In the genomic region with DNA sequence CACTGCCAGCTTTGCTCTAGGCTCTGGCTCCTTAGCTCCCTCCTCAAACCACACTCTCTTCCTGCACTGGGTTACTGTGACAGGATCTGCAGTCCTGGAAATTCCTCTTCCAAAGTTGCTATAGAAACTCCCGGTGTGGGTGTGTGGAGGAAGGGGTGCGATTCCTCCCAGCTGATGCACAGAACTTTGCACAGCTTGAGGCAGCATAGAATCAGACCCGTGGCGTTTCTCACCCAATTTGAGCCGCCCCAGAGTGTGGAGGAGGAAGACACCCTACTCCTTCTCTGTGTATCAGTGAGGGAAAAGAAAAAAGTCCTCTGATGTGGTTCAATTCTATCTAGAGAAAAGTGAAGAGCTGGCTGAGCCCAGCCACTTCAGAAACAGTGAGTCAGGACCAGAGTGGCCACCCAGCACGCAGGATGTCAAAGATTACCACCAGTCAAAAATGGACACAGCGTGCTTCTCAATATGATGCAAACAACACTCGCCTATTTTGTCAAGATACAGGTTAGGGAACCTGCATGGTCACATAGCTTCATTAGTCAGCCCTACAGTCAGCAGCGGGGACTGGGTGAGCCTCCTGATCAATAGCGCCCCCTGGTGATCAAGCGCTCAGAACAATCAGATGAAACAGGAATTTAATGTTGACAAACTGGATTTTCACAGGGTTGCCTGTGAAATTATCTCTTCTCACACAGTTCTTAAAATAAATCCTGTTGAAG, we compare ENCODE assay signal across 8 mouse cellular contexts.
A peak's percentile ranks its signal among the peaks of the same experiment; 100 is the strongest.
DNase-seq lines count a peak whose midpoint lies in the region; ATAC-seq and TF ChIP-seq lines count a peak whose summit lies in the region.

No protein-coding gene starts in this region.

- H3K36me3 ChIP-seq in neural tube, embryonic 15.5 days, result no peaks in the 10 kb centered on the region
- no peaks in the 10 kb centered on the region for H3K36me3 ChIP-seq in forebrain, embryonic 16.5 days (ENCODE audit: control insufficient read depth, insufficient read depth)

- no peak overlapping the region for H3K4me3 ChIP-seq in neural tube, embryonic 15.5 days (replicated peaks)
- H3K4me3 ChIP-seq in forebrain, embryonic 16.5 days (replicated peaks; ENCODE audit: low read length), result no peak overlapping the region
- no peak overlapping the region for H3K4me3 ChIP-seq in layer of hippocampus, adult 2 months

- H3K27me3 ChIP-seq in neural tube, embryonic 15.5 days (replicated peaks), result no peaks in the 10 kb centered on the region
- no peaks in the 10 kb centered on the region for H3K27me3 ChIP-seq in forebrain, embryonic 16.5 days (replicated peaks; ENCODE audit: control insufficient read depth, insufficient read depth, low read length)

- H3K4me2 ChIP-seq in neural tube, embryonic 15.5 days, result no peak overlapping the region
- H3K4me2 ChIP-seq in forebrain, embryonic 16.5 days (ENCODE audit: low read length), result no peak overlapping the region

- peak; percentile 87 for TF ChIP-seq CTCF in layer of hippocampus, adult 2 months (conservative IDR thresholded peaks at IDR 0.05)

- H3K9me3 ChIP-seq in neural tube, embryonic 15.5 days (replicated peaks), result no peaks in the 10 kb centered on the region
- no peaks in the 10 kb centered on the region for H3K9me3 ChIP-seq in forebrain, embryonic 16.5 days (ENCODE audit: control insufficient read depth, low read length)

- 36% methylated on average over 11 of the region's 11 CpGs for WGBS in neural tube, embryonic 15.5 days
- 36% methylated on average over 11 of the region's 11 CpGs for WGBS in forebrain, embryonic 16.5 days

- H3K9ac ChIP-seq in neural tube, embryonic 15.5 days (replicated peaks), result no peak overlapping the region
- H3K9ac ChIP-seq in forebrain, embryonic 16.5 days (replicated peaks; ENCODE audit: low read depth, low read length), result no peak overlapping the region

- no peak for ATAC-seq in neural tube, embryonic 15.5 days (ENCODE audit: low FRiP score)
- ATAC-seq in forebrain, embryonic 16.5 days, result peak; percentile 59; the same call in 1 of the 2 replicates
- ATAC-seq in erythroblast, adult 5-6 weeks (replicated peaks; ENCODE audit: low FRiP score, poor library complexity, severe bottlenecking), result no peak

- H3K4me1 ChIP-seq in neural tube, embryonic 15.5 days, result no peaks in the 10 kb centered on the region
- H3K4me1 ChIP-seq in forebrain, embryonic 16.5 days (replicated peaks; ENCODE audit: control insufficient read depth, insufficient read depth, low read length), result no peaks in the 10 kb centered on the region

- peak; percentile 46 for DNase-seq in neural tube, embryonic 10.5 days (ENCODE audit: extremely low spot score, low spot score)
- DNase-seq in c-Kit-positive CD71-negative TER-119-negative erythroid progenitor cells, embryonic 14.5 days (ENCODE audit: low read depth), result peak; percentile 9
- DNase-seq in layer of hippocampus, adult 2 months (ENCODE audit: low spot score in 2 of 2), result peak; percentile 80 to 91
- DNase-seq in mesoderm, embryonic 11.5 days (ENCODE audit: low read depth, low spot score), result peak; percentile 66
- peak; percentile 44 for DNase-seq in urinary bladder, postnatal 25 days (ENCODE audit: low spot score)

- H3K27ac ChIP-seq in neural tube, embryonic 15.5 days (replicated peaks), result no peak overlapping the region
- H3K27ac ChIP-seq in forebrain, embryonic 16.5 days (ENCODE audit: low read length), result no peak overlapping the region
- peak overlapping the region; percentile 89 for H3K27ac ChIP-seq in layer of hippocampus, adult 2 months

Comparison
In these comparisons a context has a peak if more than half of its experiments do, and no peak if none do; other contexts are left out.
1. DNase-seq: peak in every context shown above with its lines; median percentile 86 in layer of hippocampus, adult 2 months; 66 in mesoderm, embryonic 11.5 days; 46 in neural tube, embryonic 10.5 days; 44 in urinary bladder, postnatal 25 days; 9 in c-Kit-positive CD71-negative TER-119-negative erythroid progenitor cells, embryonic 14.5 days.